Mouse (Mus musculus) heart, postnatal 0 days (tissue): ENCODE data around the gene Ap3m1. TPM values are rescaled to one million over a fixed set of nuclear protein-coding genes. Genes with fewer than 3 reads are reported as not detected.
A peak's percentile ranks its signal among the peaks of the same experiment; 100 is the strongest.

Source experiments
- ATAC-seq: fragments of 200-750 bp; cut with Nextera tagmentation; 2 replicates; pipeline ENCODE4 v1.8.0; 2017; ENCODE audit warnings: low read depth, moderate number of reproducible peaks, moderate library complexity; ENCODE audit not compliant: insufficient read depth
- DNase-seq: peaks from one replicate; pipeline ENCODE4 v3.0.0-alpha.2; 2016; ENCODE audit warnings: low spot score
- H3K27ac ChIP-seq: fragments of 300-500 bp; sonication (generic); 2 replicates; pipeline ENCODE4 v1.5.1; 2014; ENCODE audit warnings: low read depth, mild to moderate bottlenecking
- H3K27me3 ChIP-seq: fragments of 300-500 bp; sonication (generic); 2 replicates; pipeline ENCODE4 v1.6.1; 2014; ENCODE audit warnings: low read length, mixed read lengths; ENCODE audit not compliant: control insufficient read depth, insufficient read depth
- H3K36me3 ChIP-seq: fragments of 300-500 bp; sonication (generic); replicated peaks from 2 replicates; pipeline ENCODE4 v1.6.1; 2014; ENCODE audit warnings: low read length, mixed read lengths; ENCODE audit not compliant: control insufficient read depth, insufficient read depth
- H3K4me1 ChIP-seq: fragments of 300-500 bp; sonication (generic); 2 replicates; pipeline ENCODE4 v1.6.1; 2014; ENCODE audit warnings: antibody characterized with exemption; ENCODE audit not compliant: control insufficient read depth, insufficient read depth
- H3K4me2 ChIP-seq: fragments of 300-500 bp; sonication (generic); 2 replicates; pipeline ENCODE4 v1.6.1; 2014; ENCODE audit warnings: low read depth, mild to moderate bottlenecking, low read length, moderate library complexity
- H3K4me3 ChIP-seq: fragments of 300-500 bp; sonication (generic); 2 replicates; pipeline ENCODE4 v1.5.1; 2014; ENCODE audit warnings: low read depth, low read length
- H3K9ac ChIP-seq: fragments of 300-500 bp; sonication (generic); replicated peaks from 2 replicates; pipeline ENCODE4 v1.6.1; 2014; ENCODE audit warnings: low read depth, low read length, mixed read lengths
- H3K9me3 ChIP-seq: fragments of 300-500 bp; sonication (generic); replicated peaks from 2 replicates; pipeline ENCODE4 v1.6.1; 2016; ENCODE audit warnings: low read length; ENCODE audit not compliant: control insufficient read depth
- CTCF ChIP-seq: IDR thresholded peaks from 2 replicates; pipeline ENCODE4 v1.5.1; 2016; ENCODE audit warnings: antibody characterized with exemption, control low read depth, low read depth
- EP300 ChIP-seq: IDR thresholded peaks from 2 replicates; pipeline ENCODE4 v1.6.1; 2016; ENCODE audit warnings: antibody characterized with exemption, low read depth
- WGBS: fragments of 180-500 bp; shearing (Covaris S2); extraction: QIAGEN DNeasy Blood & Tissue Kit; methylation state at CpG from one replicate; pipeline ENCODE4 v1.1.7; 2014; 5-methylcytosine and 5-hydroxymethylcytosine counted together
- polyA plus RNA-seq: library from polyadenylated mRNA; unstranded; fragments of >200 nt; fragmentation: Nextera tagmentation; extraction: Ambion mirVana; gene quantifications from 2 replicates; pipeline ENCODE4 v1.2.1, GENCODE M21; 2015
- total RNA-seq: library from RNA; depleted of rRNA; stranded (reverse); fragments of >200 nt; gene quantifications from 2 replicates; pipeline ENCODE4 v1.2.3, GENCODE M21; 2014; ENCODE audit warnings: low replicate concordance

The Ap3m1 gene
- total and polyA plus RNA-seq, 2 experiments from 2014 or later = 43.6 to 63.7 TPM

GRCm38 (mm10) chr14:21086106-21086505, 33.8 kb upstream of the Ap3m1 start:
- Histone ChIP-seq H3K4me3 (no peak overlapping the region), H3K27ac (peak overlapping the region; percentile 72), H3K4me2 (no peak overlapping the region), H3K9me3 (no peaks in the 10 kb centered on the region), H3K9ac (no peak overlapping the region), H3K4me1 (peaks cover 55% of the 10 kb centered on the region), H3K36me3 (no peaks in the 10 kb centered on the region), H3K27me3 (no peaks in the 10 kb centered on the region)
- 8% methylated on average over 2 of the region's 2 CpGs for WGBS
- DNase-seq = no peak
- no peak for ATAC-seq
- TF ChIP-seq EP300 = no peak
- no peak for TF ChIP-seq CTCF

- 63% methylated on average over 5 of the region's 5 CpGs for WGBS
- H3K36me3 ChIP-seq = no peaks in the 10 kb centered on the region
- TF ChIP-seq EP300 (no peak), CTCF (no peak)
- no peak overlapping the region for H3K9ac ChIP-seq
- DNase-seq = no peak
- H3K9me3 ChIP-seq = no peaks in the 10 kb centered on the region
- H3K4me2 ChIP-seq = no peak overlapping the region
- H3K27me3 ChIP-seq = no peaks in the 10 kb centered on the region
- ATAC-seq = no peak
- H3K4me1 ChIP-seq = peaks cover 55% of the 10 kb centered on the region
- H3K27ac ChIP-seq = peak overlapping the region; percentile 72
- no peak overlapping the region for H3K4me3 ChIP-seq
Measured at GRCm38 (mm10) chr14:21085666-21086065, 33.4 kb upstream of the Ap3m1 start.

DNA sequence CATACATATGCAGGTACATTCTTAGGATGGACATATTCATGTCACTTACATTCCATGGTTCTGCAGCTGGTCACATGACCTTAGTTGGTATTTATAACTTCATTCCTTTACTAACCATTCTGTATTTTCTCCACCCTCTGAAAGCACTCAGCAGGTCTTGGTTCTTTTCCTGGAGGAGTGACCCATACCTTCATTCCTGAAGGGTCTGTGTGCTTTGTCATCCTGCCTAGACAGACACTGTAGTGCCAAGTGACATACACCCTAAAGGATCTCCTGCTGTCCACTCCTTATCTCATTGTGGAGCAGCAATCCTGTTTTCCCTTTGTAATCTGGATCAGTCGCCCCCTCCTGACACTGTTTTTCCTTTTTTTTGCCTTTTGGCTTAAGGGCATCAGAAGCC, 30.5 kb upstream of the Ap3m1 start:
- H3K4me2 ChIP-seq = no peak overlapping the region

GRCm38 (mm10) chr14:21078511-21078910, 26.2 kb upstream of the Ap3m1 start:
- no peaks in the 10 kb centered on the region for H3K36me3 ChIP-seq
- ATAC-seq (no peak), DNase-seq (no peak)
- H3K4me2 ChIP-seq = peak overlapping the region; percentile 32; the same call in 1 of the 2 replicates
- H3K9ac ChIP-seq = no peak overlapping the region
- no peaks in the 10 kb centered on the region for H3K9me3 ChIP-seq
- peaks cover 41% of the 10 kb centered on the region for H3K4me1 ChIP-seq
- TF ChIP-seq CTCF = no peak
- no peak for TF ChIP-seq EP300
- no peak overlapping the region for H3K4me3 ChIP-seq
- peak overlapping the region; percentile 48 for H3K27ac ChIP-seq
- no peaks in the 10 kb centered on the region for H3K27me3 ChIP-seq

More for the DNA sequence above, 30.5 kb upstream of the Ap3m1 start:
- Histone ChIP-seq H3K4me1 (peaks cover 49% of the 10 kb centered on the region), H3K36me3 (no peaks in the 10 kb centered on the region), H3K9ac (no peak overlapping the region), H3K4me3 (no peak overlapping the region), H3K27me3 (no peaks in the 10 kb centered on the region), H3K27ac (no peak overlapping the region; the same call in 1 of the 2 replicates), H3K9me3 (no peaks in the 10 kb centered on the region)
- no peak for ATAC-seq
- no peak for DNase-seq
- no peak for TF ChIP-seq EP300
- TF ChIP-seq CTCF = no peak
- WGBS = 11% methylated on average over 1 of the region's 1 CpGs

DNA sequence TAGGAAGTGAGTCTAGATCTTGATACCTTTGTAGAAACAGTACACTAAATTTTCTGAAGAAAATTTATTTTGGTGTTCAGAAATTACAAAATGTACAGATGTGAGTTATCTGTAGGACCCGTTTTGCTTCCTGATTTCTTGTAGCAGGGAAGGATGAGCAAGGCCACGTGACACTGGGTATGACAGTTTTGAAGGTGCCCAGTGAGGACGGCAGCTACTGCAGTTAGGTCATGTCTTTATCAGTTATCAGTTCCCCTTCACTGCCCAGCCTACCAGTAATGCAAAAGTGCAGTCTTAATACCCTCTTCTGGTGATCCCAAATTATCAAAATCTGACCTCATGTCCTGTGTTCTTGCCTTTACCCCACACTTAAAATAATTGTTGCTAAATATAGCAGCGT, 25.6 kb upstream of the Ap3m1 start:
- peak overlapping the region; percentile 48; the same call in 1 of the 2 replicates for H3K27ac ChIP-seq
- H3K4me3 ChIP-seq = no peak overlapping the region
- TF ChIP-seq CTCF (no peak), EP300 (no peak)
- no peaks in the 10 kb centered on the region for H3K9me3 ChIP-seq
- 28% methylated on average over 4 of the region's 4 CpGs for WGBS
- no peaks in the 10 kb centered on the region for H3K36me3 ChIP-seq
- H3K27me3 ChIP-seq = no peaks in the 10 kb centered on the region
- no peak overlapping the region for H3K9ac ChIP-seq
- no peak for DNase-seq
- H3K4me1 ChIP-seq = peaks cover 36% of the 10 kb centered on the region
- H3K4me2 ChIP-seq = peak overlapping the region; percentile 32; the same call in 1 of the 2 replicates
- no peak for ATAC-seq

DNA sequence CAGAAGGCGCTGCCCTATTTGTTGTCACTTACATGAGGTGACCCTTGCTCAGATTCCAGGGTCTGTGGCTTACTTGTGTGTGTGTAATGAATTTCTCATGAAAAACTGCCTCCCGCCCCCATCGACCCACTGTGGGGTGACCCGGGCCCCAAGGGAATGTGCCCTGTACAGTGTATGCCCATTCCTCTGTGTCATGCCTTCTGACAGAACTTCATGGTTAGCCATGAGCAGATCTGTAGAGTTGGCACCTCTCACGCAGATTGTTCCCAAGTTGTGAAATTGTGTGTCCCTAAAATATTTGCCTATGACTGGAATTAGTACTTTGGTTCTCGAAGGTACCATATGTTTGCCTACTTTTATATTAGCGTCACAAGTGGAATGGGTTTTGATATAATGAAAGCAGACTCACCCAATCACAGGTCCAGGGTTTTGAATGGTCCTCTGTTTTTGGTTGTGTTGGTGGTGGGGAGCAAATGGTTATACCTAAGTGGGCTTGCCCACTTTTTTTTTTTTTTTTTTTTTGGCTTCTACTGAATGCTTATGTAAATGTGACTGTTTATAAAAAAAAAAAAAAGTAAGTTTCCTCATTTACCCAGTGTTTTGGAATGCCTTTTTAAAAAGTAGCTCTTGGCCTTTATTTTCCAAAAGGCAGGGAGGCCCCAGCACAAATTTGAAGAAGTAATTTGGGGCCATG, 24.3 kb upstream of the Ap3m1 start:
- ATAC-seq (peak; percentile 26), DNase-seq (peak; percentile 46)
- WGBS = 21% methylated on average over 7 of the region's 7 CpGs
- Histone ChIP-seq H3K4me3 (peak overlapping the region; percentile 78), H3K27me3 (no peaks in the 10 kb centered on the region), H3K4me2 (peak overlapping the region; percentile 93), H3K4me1 (peaks cover 25% of the 10 kb centered on the region), H3K9ac (peak overlapping the region; percentile 77), H3K9me3 (no peaks in the 10 kb centered on the region), H3K36me3 (no peaks in the 10 kb centered on the region), H3K27ac (peak overlapping the region; percentile 90)
- TF ChIP-seq EP300 (no peak), CTCF (no peak)
